Mouse (Mus musculus) lung, postnatal 10 days (tissue): Measurements from ENCODE around the gene Speer4b.
"Not testable (repeated sequence)": the region's sequence is repeated elsewhere in the genome, so short reads cannot be mapped to it uniquely, and the experiment has no call there.

Experiments used
- DNase-seq: peaks from one replicate; pipeline ENCODE4 v3.0.0; 2021

The Speer4b gene

GRCm38 (mm10) chr5:27501338-27501737, at the start of gene Speer4b:
Gene Speer4b, minus strand, starts transcription at chr5:27501438.
- not testable (repeated sequence) for DNase-seq

GRCm38 (mm10) chr5:27549291-27549690, 48.1 kb upstream of the Speer4b start:
- DNase-seq = no peak

- DNase-seq = peak; percentile 20
These were observed 43.6 kb upstream of the Speer4b start for GRCm38 (mm10) chr5:27544816-27545270.

GRCm38 (mm10) chr5:27526906-27527305, 25.7 kb upstream of the Speer4b start:
- DNase-seq = no peak

DNA sequence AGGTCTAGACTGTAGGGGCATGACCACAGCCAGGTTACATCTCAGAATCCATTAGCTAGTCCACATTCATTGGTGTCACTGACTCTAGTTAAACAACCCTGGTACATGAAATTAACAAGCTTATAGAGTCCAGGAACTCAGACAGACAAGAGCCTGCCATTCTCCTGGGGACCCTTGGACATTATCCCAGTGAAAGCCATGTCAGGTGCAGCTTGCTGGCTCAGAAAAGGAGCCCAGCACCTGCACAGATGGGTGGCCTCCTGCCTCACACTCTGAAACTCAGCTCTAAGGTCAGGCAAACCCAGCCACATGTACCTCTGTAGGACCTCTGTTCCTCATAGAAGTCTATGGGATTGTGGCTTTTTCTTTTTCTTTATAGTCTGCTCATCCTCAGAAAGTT, 17.5 kb upstream of the Speer4b start:
- no peak for DNase-seq

DNA sequence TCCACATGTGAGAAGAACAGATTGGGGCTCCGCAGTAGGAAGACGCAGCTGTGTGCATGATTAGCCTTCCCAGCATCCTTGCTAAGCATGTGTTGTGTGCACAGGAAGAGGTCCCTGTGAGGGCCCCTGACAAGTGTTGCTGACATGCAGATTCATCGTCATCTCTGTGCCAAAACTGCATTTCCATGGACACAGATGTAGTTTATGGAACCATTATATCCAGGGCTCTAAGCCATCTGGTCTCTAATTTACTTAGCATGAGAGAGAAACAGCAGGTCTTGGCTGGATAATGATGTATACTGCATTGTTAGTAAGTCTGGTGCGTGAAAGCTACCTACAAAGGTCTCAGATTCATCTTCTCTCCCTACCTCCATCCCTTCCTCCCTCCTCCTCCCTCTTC, 10.3 kb downstream of the Speer4b start:
- DNase-seq = no peak

DNA sequence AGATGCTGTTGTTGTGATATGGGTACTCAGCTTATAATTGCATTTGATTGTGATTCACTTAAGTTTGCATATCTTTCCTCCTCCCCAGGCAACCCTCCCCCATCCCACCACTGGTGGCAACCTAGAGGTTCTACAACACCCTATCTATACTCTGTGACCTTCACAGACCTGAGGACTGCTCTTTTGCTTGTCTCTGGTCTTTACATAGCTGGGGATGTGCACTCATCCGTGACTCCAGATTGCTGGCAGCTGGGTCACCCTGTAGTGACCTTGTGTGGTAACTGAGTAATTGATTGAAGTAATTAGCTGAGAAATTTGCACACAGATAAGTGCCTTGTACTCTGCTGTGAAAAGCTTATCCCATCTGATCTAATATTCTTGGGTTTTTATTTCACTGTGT, 15.1 kb downstream of the Speer4b start:
- no peak for DNase-seq

DNA sequence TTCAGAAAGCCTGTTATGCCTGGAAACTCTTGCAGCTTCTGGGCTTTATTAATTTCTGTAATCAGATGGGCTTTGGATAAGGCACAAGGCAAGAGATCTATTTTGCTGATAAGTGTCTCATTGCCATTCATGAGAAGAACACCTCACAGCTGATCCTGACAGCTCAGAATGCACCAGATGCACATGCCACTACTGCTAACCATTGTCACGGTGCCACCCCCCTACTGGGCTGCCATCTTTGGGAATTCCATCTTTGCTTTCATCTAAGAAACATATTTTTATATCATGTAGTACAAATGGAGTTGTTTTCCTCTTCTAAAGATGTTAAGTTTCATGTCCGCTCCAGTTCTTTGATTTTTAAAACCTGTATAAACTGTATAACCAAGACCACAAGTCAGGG, 19.5 kb downstream of the Speer4b start:
- DNase-seq = no peak

DNA sequence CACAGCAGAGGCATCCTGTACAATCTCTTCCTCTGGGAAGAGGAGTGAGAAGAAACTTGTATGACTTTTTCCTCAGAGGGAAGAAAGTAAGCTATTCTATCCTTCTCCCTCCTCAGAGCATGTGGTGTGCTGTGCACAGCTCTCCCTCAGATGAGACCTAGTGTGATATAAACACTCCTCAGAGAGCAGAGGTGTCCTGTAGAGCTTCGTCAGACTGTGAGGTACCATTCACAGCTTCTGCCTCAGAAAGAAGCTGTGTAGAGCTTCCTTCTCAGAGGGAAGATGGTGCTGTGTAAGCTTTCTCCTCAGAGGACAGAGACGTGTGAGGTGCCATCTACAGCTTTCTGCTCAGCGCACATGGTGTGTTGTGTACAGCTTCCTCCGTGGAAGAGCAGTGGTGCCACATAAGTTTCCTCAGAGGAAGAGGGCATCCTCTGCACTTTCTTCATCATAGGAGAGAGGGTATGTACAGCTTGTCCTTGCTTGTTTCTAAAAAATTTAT, 26.2 kb downstream of the Speer4b start:
- DNase-seq = no peak

DNA sequence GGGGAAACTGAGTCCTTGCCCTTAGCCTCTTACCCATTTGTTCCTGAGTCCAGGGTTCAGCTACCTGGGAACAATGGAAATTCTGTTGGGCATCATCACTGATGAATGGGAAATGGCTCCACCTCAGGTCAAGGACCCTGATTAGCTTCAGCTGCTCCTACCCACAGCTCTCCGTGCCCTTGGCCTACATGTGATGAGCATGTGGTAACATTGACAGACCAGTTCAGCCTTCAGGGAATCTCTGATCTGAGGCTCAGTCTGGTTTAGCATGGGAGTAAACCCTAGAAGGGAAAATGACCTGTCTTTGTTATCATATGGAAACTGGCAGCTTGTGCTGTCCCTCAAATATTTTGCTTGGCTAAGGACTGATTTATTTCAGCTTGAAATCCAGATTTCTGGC, 43.6 kb downstream of the Speer4b start:
- no peak for DNase-seq

- DNase-seq = no peak
These were observed 44.3 kb downstream of the Speer4b start for GRCm38 (mm10) chr5:27456981-27457380.

DNA sequence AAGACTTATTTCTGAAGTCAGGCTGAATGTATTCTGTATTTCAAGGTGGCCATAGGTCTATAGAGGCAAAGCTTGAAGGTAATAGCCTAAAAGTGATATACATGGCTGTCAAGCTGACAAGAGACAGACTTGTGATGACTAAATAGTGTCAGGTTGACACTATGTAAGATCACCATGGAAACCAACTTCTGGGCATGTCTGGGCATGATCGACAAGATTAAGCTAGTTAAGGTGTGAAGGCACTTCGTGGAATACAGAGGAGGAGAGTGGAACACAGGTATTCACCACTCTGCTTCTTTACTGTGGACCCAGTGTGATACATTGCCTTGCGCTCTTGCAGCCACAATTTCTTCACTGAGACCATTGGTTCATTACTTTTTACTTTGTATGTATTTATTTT, 46.9 kb downstream of the Speer4b start:
- DNase-seq = no peak

DNA sequence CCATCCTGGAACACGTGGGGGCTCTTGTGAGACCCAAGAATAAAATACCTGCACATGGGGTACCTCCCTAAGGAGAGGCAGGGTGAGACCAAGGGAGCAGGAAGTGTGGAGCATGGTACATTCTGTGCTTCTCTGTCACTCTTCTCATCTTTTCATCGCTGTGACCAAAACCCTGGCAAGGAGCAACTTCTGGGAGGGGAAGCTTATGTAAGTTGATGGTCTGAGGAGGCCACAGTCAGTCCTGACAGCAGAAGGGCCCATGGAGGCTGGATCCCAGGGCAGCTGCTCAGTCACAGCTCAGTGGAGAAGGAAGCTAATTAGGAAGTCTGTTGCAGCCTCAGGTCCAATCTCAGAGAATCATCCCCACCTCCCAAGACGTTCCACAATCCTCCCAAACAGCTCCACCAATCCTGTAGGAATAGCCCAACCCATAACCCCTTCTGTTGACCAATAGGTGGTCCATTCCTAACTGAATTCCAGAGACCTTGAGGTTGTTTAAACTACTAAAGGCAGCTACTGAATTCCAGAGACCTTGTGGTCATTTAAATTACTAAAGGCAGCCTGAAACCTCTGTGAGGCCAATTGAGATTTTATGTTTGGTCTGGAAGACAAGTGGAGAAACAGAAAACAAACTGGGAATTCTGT, 47.9 kb downstream of the Speer4b start:
- DNase-seq = no peak
